Mouse (Mus musculus) cerebellum, adult 2 months (tissue): Measurements from ENCODE around the gene Gm11939.

Source experiments
- CTCF ChIP-seq: fragments of 200-500 bp; IDR thresholded peaks from 2 replicates; pipeline ENCODE4 v1.5.1; 2011; ENCODE audit warnings: low read depth, mild to moderate bottlenecking, control low read depth, low read length, moderate library complexity, borderline replicate concordance; ENCODE audit not compliant: insufficient read depth
- POLR2A ChIP-seq: fragments of 200-500 bp; IDR thresholded peaks from 2 replicates; pipeline ENCODE4 v1.6.1; 2011; ENCODE audit warnings: low read length, control low read depth, borderline replicate concordance; ENCODE audit not compliant: insufficient read depth

- TF ChIP-seq CTCF (no peak), POLR2A (no peak)
Observed at GRCm38 (mm10) chr11:99557976-99558745, 1.1 kb downstream of the Gm11939 start.
